ENCODE assay signal across 9 mouse cellular contexts in genomic region chr13:114987161-114987560, GRCm38 (mm10). TPM values are rescaled to one million over a fixed set of nuclear protein-coding genes. Genes with fewer than 3 reads are reported as not detected.
DNase-seq lines count a peak whose midpoint lies in the region; ATAC-seq and TF ChIP-seq lines count a peak whose summit lies in the region.
"Had no signal": no experiment of that assay in that cellular context is flagged by ENCODE, and none has a peak within 500 bp of the region (broad histone marks: within the 10 kb centered on the region; RNA-seq: fewer than 3 reads in every experiment).

No protein-coding gene starts in this region.

- no peak overlapping the region for H3K27ac ChIP-seq in intestine, postnatal 0 days (ENCODE audit: low read depth, low read length)
- H3K27ac ChIP-seq: embryonic facial prominence, embryonic 12.5 days had no signal

- DNase-seq in adrenal gland, adult 2 months: peak; percentile 20
- no peak for DNase-seq in adrenal gland, postnatal 4 days (ENCODE audit: low spot score in 2 of 2)
- DNase-seq in ovary, postnatal 14 days (ENCODE audit: low spot score): peak; percentile 23
- no peak for DNase-seq in ovary, postnatal 36 days (ENCODE audit: low spot score)
- peak; percentile 50 to 69 for DNase-seq in lung, postnatal 4 days
- DNase-seq in urinary bladder, postnatal 36 days (ENCODE audit: low spot score in 2 of 2): no peak
- no peak for DNase-seq in gastrocnemius, postnatal 36 days

- H3K36me3 ChIP-seq in intestine, postnatal 0 days (ENCODE audit: control insufficient read depth, insufficient read depth): peaks cover 11% of the 10 kb centered on the region
- H3K36me3 ChIP-seq: embryonic facial prominence, embryonic 12.5 days had no signal

- intact Hi-C loops in gastrocnemius, postnatal 36 days (cut with DNase I): loop anchor here (5.0 kb wide), 1 partner anchor 235 kb away; no protein-coding TSS in a partner anchor

- H3K4me1 ChIP-seq in intestine, postnatal 0 days (replicated peaks; ENCODE audit: control insufficient read depth, insufficient read depth, low read length): no peaks in the 10 kb centered on the region
- H3K4me1 ChIP-seq: embryonic facial prominence, embryonic 12.5 days had no signal

- WGBS in intestine, postnatal 0 days: 70% methylated on average over 2 of the region's 2 CpGs

- H3K4me2 ChIP-seq in intestine, postnatal 0 days (replicated peaks; ENCODE audit: low read depth): no peak overlapping the region
- H3K4me2 ChIP-seq: embryonic facial prominence, embryonic 12.5 days had no signal

- no peak overlapping the region for H3K9ac ChIP-seq in intestine, postnatal 0 days (ENCODE audit: low read depth, low read length)
- H3K9ac ChIP-seq: embryonic facial prominence, embryonic 12.5 days had no signal

- H3K9me3 ChIP-seq in intestine, postnatal 0 days (ENCODE audit: control insufficient read depth): no peaks in the 10 kb centered on the region
- H3K9me3 ChIP-seq: embryonic facial prominence, embryonic 12.5 days had no signal

- no peak overlapping the region for H3K4me3 ChIP-seq in intestine, postnatal 0 days (ENCODE audit: low read depth, low read length)
- H3K4me3 ChIP-seq: embryonic facial prominence, embryonic 12.5 days had no signal

- no peak for ATAC-seq in intestine, postnatal 0 days

- no peaks in the 10 kb centered on the region for H3K27me3 ChIP-seq in intestine, postnatal 0 days (replicated peaks; ENCODE audit: control insufficient read depth, insufficient read depth, low read length)
- H3K27me3 ChIP-seq: embryonic facial prominence, embryonic 12.5 days had no signal

- TF ChIP-seq CTCF in intestine, postnatal 0 days (IDR thresholded peaks at IDR 0.05; ENCODE audit: low read depth): peak; percentile 59

RNA-seq across cellular contexts. Expression of gene Itga2, which starts 55.3 kb away (rescaled TPM):
- 1 to 10 TPM; 1.5 to 1.6 TPM for total RNA-seq in adrenal gland, adult 2 months (2021)
- polyA plus RNA-seq in adrenal gland, adult 2 months (2012; rRNA removed): 0.17 and 0.19 TPM in 2 replicates
- total RNA-seq in adrenal gland, postnatal 4 days (2021): 1 to 10 TPM; 4.5 to 7.5 TPM
- polyA plus RNA-seq in intestine, postnatal 0 days (2015; fragmentation: Nextera tagmentation; extraction: Ambion mirVana): 4.3 and 4.8 TPM in 2 replicates
- under 1 TPM; 0.74 to 0.79 TPM for total RNA-seq in gastrocnemius, postnatal 36 days (2021)

Comparison
In these comparisons a context has a peak if more than half of its experiments do, and no peak if none do; other contexts are left out.
1. DNase-seq: peak in adrenal gland, adult 2 months (single experiment), ovary, postnatal 14 days (single experiment) and lung, postnatal 4 days (2 of 2); none in adrenal gland, postnatal 4 days (0 of 2), ovary, postnatal 36 days (single experiment), urinary bladder, postnatal 36 days (0 of 2) and gastrocnemius, postnatal 36 days (0 of 2).